Mouse (Mus musculus): ENCODE data around the gene Hcar1. TPM values are rescaled to one million over a fixed set of nuclear protein-coding genes. Genes with fewer than 3 reads are reported as not detected.

Hcar1 gene
- polyA plus RNA-seq, 1 experiment: 17.4 TPM

DNA sequence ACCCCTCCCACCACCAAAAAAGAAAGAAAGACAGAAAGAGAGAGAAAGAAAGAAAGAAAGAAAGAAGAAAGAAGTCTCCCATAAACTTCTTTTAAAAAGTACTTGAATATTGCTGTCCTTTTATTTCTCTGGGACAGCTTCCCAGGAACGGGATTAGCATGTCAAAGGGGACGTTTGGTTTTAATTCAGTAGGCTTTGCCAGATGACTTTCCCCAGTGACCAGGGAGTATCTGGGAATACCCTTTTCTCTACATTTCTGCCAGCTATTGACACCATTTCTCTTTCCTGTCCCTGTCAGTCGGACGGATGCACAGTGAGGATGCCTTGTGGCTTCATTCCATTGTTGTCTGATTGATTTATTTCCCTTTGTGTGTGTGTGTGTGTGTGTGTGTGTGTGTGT is 36.0 kb downstream of the Hcar1 start:
- peak overlapping the region; percentile 48; the same call in 1 of the 2 replicates for H3K27ac ChIP-seq (replicated peaks; ENCODE audit: low read depth, low read length)

DNA sequence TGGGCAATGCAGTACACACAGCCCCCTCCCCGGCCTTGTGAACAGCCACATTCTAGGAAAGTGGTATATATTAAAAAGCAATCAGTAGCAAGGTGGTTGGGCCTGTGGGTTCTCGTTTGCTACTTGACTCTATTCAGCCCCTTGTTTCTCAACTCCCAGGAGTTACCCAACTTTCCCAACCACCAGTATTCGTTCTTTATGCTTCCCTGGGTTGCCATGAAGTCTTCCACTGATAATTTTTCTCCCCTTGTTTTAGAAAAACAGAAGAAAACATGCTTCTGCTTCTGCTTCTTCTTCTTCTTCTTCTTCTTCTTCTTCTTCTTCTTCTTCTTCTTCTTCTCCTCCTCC is 36.9 kb downstream of the Hcar1 start:
- Histone ChIP-seq H3K4me1 (ENCODE audit: control insufficient read depth, insufficient read depth, insufficient read length, low read length) (peaks cover 3% of the 10 kb centered on the region; the same call in 1 of the 2 replicates), H3K27ac (replicated peaks; ENCODE audit: low read depth, low read length) (no peak overlapping the region), H3K4me3 (ENCODE audit: insufficient read depth, low read depth, low read length) (no peak overlapping the region)

More for the DNA sequence above, 36.0 kb downstream of the Hcar1 start:
- Histone ChIP-seq H3K4me3 (ENCODE audit: insufficient read depth, low read depth, low read length) (no peak overlapping the region), H3K4me1 (ENCODE audit: control insufficient read depth, insufficient read depth, insufficient read length, low read length) (peaks cover 3% of the 10 kb centered on the region; the same call in 1 of the 2 replicates)

DNA sequence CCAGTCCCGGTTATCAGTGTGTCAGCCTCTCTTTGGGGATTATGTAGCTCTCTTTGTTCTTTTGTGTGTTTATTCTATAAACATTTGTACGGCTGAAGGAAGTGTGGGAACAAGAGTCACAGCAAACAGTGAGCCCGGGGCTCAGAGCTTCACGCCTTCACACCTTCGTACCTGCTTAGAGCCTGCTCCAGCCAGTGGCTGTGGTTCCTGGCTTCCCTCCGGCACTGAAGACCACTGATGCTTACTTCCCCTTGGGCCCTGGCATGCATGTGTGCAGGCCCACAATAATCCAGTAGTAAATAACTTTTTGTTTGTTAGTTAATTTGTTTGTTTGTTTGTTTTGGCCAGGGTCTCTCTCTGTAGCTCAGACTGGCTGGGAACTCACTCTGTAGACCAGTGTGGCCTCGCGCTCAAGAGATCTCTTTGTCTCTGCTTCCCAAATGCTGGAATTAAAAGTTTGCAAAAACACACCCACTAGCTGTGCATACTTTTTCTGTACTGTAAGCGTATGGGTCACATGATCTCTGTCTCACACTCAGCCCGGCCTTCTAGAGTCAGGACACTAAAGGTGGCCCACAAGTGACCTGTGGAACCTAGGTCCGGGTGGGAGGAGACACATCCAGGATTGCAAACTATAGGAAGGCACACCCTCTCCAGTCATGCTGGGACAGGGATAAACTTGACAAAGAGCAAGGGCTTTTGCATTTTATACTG is 37.4 kb downstream of the Hcar1 start:
- Histone ChIP-seq H3K4me3 (ENCODE audit: insufficient read depth, low read depth, low read length) (no peak overlapping the region), H3K4me1 (ENCODE audit: control insufficient read depth, insufficient read depth, insufficient read length, low read length) (peaks cover 3% of the 10 kb centered on the region; the same call in 1 of the 2 replicates), H3K27ac (replicated peaks; ENCODE audit: low read depth, low read length) (no peak overlapping the region)

DNA sequence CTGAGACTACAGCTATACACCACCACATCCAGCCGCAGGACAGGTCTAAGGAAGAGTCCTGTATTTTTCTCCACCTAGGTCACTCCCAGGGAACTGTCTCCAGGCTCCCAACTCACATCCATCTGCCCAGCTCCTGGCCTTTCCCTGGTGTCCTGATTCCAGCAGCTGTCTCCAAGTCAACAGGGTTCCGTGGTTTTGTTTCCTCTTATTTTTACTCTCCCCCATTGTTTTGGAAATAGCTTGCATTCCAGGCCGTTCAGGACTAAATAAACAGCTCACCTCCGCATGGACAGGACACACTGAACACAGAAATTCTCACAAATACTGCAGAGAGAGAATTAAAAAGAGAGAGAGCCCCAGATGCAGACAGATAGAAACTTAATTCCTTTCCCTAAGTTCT is 42.4 kb downstream of the Hcar1 start:
- H3K4me1 ChIP-seq (ENCODE audit: control insufficient read depth, insufficient read depth, insufficient read length, low read length): no peaks in the 10 kb centered on the region

DNA sequence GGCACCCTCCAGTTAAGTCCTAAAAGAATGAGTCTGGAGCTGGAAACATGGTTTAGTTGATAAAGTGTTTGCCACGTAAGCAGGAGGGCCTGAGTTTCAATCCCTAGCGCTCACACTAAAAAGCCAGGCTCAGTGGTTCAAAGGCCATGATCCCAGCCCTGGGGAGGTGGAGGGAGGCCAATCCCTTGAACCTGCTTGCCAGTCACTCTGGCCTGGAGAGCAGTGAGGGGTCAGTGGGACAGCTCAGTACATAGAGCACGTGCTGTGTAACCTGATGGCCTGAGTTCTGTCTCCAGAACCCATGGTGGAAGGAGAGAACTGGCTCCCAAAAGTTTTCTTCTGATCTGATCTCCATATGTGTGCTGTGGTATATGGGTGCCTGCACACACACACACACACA is 45.0 kb downstream of the Hcar1 start:
- Histone ChIP-seq H3K4me3 (ENCODE audit: insufficient read depth, low read depth, low read length) (no peak overlapping the region), H3K27ac (replicated peaks; ENCODE audit: low read depth, low read length) (no peak overlapping the region), H3K4me1 (ENCODE audit: control insufficient read depth, insufficient read depth, insufficient read length, low read length) (no peaks in the 10 kb centered on the region)

More for the DNA sequence above, 42.4 kb downstream of the Hcar1 start:
- no peak overlapping the region for H3K27ac ChIP-seq (replicated peaks; ENCODE audit: low read depth, low read length)
- no peak overlapping the region for H3K4me3 ChIP-seq (ENCODE audit: insufficient read depth, low read depth, low read length)

DNA sequence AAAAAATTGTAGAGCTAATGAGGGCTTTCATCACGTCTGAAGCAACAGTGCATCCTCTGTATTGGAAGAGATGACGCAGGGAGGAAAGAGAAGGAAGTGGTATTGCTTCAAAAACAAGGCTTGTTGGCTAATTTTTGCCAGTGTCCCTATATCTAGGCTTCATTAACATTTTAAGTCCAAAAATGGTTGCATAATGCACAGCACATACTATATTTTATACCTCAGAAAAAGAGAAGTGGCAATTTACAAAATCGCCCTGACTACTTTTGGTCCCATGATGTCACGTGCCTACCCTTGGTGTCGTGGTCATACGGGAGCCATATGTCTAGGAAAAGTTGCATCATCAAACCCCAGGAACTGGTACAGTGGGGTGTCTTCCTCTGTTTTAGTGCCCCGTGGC is 47.5 kb downstream of the Hcar1 start:
- Histone ChIP-seq H3K4me1 (ENCODE audit: control insufficient read depth, insufficient read depth, insufficient read length, low read length) (no peaks in the 10 kb centered on the region), H3K27ac (replicated peaks; ENCODE audit: low read depth, low read length) (no peak overlapping the region), H3K4me3 (ENCODE audit: insufficient read depth, low read depth, low read length) (no peak overlapping the region)

DNA sequence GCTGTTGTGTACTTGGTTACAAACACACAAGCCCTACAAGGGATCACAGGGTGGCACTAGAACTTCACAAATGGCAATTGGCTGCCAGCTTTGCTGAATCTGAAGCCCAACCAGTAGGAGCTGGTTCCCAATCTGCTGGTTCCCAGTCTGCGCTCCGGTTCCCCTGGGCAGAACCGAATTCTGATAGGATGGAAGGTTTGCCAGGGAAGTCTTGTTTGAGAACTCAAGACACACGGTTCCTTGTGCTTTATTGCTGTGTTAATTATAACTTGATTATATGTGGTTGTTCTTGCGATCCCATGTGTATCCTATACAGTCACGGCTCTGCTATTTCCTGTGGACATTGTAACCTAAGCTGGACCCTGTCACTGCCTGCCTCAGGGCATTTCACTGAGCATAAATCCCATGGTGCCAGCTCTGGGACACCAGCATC is 52.1 kb downstream of the Hcar1 start:
- Histone ChIP-seq H3K27ac (replicated peaks; ENCODE audit: low read depth, low read length) (no peak overlapping the region), H3K4me1 (ENCODE audit: control insufficient read depth, insufficient read depth, insufficient read length, low read length) (no peaks in the 10 kb centered on the region), H3K4me3 (ENCODE audit: insufficient read depth, low read depth, low read length) (no peak overlapping the region)

Other genes with a start within 250 kb of the Hcar1 start
- gene Clip1, start 195.4 kb downstream of the Hcar1 start, polyA plus RNA-seq (2012; ENCODE audit: insufficient read depth, insufficient read length, missing spikeins): 38.1 and 45.0 TPM in 2 replicates
- gene Zcchc8, start 158.9 kb downstream of the Hcar1 start, polyA plus RNA-seq (2012; ENCODE audit: insufficient read depth, insufficient read length, missing spikeins): 17.6 and 22.1 TPM in 2 replicates
- gene Rsrc2, start 130.6 kb downstream of the Hcar1 start, polyA plus RNA-seq (2012; ENCODE audit: insufficient read depth, insufficient read length, missing spikeins): 75.0 and 76.1 TPM in 2 replicates
- gene Kntc1, start 130.3 kb downstream of the Hcar1 start, polyA plus RNA-seq (2012; ENCODE audit: insufficient read depth, insufficient read length, missing spikeins): not detected in 2 replicates
- gene Hcar2, start 14.5 kb downstream of the Hcar1 start, polyA plus RNA-seq (2012; ENCODE audit: insufficient read depth, insufficient read length, missing spikeins): 3.9 and 8.7 TPM in 2 replicates
- 77.1 and 88.1 TPM in 2 replicates for gene Denr, start 27.2 kb upstream of the Hcar1 start, polyA plus RNA-seq (2012; ENCODE audit: insufficient read depth, insufficient read length, missing spikeins)
- gene Gm43518, start 47.4 kb upstream of the Hcar1 start, polyA plus RNA-seq (2012; ENCODE audit: insufficient read depth, insufficient read length, missing spikeins): not detected in 2 replicates
- gene Ccdc62, start 50.7 kb upstream of the Hcar1 start, polyA plus RNA-seq (2012; ENCODE audit: insufficient read depth, insufficient read length, missing spikeins): 6.1 and 11.5 TPM in 2 replicates
- gene Hip1r, start 93.6 kb upstream of the Hcar1 start, polyA plus RNA-seq (2012; ENCODE audit: insufficient read depth, insufficient read length, missing spikeins): 3.8 and 5.2 TPM in 2 replicates
- 2.7 and 3.7 TPM in 2 replicates for gene Vps37b, start 152.2 kb upstream of the Hcar1 start, polyA plus RNA-seq (2012; ENCODE audit: insufficient read depth, insufficient read length, missing spikeins)
- gene Abcb9, start 215.8 kb upstream of the Hcar1 start, polyA plus RNA-seq (2012; ENCODE audit: insufficient read depth, insufficient read length, missing spikeins): 6.4 and 8.8 TPM in 2 replicates
- gene Ogfod2, start 232.3 kb upstream of the Hcar1 start, polyA plus RNA-seq (2012; ENCODE audit: insufficient read depth, insufficient read length, missing spikeins): 20.5 and 23.1 TPM in 2 replicates
- gene Arl6ip4, start 236.1 kb upstream of the Hcar1 start, polyA plus RNA-seq (2012; ENCODE audit: insufficient read depth, insufficient read length, missing spikeins): 55.2 and 72.4 TPM in 2 replicates